Mouse (Mus musculus): ENCODE results near the gene Olfr1512. TPM values are rescaled to one million over a fixed set of nuclear protein-coding genes. Genes with fewer than 3 reads are reported as not detected.
A peak's percentile ranks its signal among the peaks of the same experiment; 100 is the strongest.

Gene Olfr1512
- polyA plus RNA-seq, 1 experiment from 2014 or later: not detected

DNA sequence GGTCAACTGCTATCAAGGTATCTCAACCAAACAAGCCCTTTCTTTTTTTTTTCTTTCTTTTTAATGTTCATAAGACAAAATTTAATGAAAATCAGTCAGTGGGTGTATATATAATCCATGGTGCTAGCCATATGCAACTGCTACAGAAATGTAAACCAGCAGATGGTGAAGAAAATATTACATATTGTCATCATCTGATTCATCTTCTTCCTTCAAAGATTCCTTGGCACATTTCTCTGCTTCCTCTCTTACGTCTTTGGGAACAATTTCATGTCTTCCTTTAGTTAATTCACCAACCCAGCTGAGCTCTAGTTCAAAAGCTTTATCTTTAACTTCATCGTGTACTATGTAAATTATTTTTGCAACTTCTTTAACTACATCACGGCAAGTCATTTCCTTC, 10.2 kb downstream of the Olfr1512 start:
- no peak overlapping the region for H3K4me2 ChIP-seq (replicated peaks; ENCODE audit: low read depth)
- no peak overlapping the region for H3K27ac ChIP-seq (ENCODE audit: low read depth, low read length)
- 87% methylated on average over 3 of the region's 3 CpGs for WGBS
- no peak overlapping the region for H3K4me3 ChIP-seq (ENCODE audit: low read depth, low read length)
- H3K4me1 ChIP-seq (replicated peaks; ENCODE audit: control insufficient read depth, insufficient read depth, low read length): no peaks in the 10 kb centered on the region
- no peaks in the 10 kb centered on the region for H3K36me3 ChIP-seq (ENCODE audit: control insufficient read depth, insufficient read depth)
- H3K9ac ChIP-seq (ENCODE audit: low read depth, low read length): no peak overlapping the region
- H3K27me3 ChIP-seq (replicated peaks; ENCODE audit: control insufficient read depth, insufficient read depth, low read length): no peaks in the 10 kb centered on the region
- TF ChIP-seq CTCF (IDR thresholded peaks at IDR 0.05; ENCODE audit: low read depth): no peak
- H3K9me3 ChIP-seq (ENCODE audit: control insufficient read depth): no peaks in the 10 kb centered on the region
- ATAC-seq: no peak

DNA sequence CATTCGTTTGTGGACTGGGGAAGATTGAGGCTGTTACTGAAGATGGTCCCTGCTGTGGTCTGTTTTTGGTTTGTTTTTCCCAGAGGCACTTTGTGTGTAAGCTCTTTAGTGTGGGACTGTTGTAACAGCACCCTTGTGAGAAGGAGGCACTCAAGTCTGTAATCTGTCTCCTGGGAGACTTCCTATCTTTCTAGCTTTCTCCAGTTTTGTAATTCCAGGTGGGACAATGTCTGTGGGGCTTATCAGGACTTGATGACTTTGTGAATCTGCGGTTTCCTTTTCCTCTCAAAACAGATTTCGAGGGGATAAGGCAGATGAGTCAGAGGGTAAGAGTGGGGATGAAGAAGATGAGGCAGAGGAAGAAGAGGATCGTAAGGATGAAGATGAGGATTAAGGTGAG, 22.7 kb downstream of the Olfr1512 start, which contains the start of gene Olfr1513:
TSS of gene Olfr1513 (minus strand) at position 101 of the 400 bp plus-strand sequence.
- WGBS: 56% methylated on average over 4 of the region's 4 CpGs
- ATAC-seq: no peak

DNA sequence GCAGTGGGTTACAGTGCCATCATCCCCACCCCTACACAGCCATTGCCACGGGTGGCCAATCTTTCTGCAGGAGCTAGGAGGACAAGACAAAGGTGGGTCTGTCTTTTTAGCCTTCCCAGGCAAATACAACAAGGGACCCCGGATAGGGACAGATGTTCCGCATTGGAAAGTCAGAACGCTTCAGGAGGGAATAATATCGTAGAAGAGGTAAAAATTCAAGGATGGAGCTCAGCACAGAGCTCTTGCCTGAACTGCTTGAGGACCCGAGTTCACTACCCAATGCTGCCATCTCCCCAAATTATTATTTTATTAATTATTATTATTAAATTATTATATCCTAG, 39.5 kb downstream of the Olfr1512 start:
- H3K9ac ChIP-seq (ENCODE audit: low read depth, low read length): no peak overlapping the region
- no peak overlapping the region for H3K4me2 ChIP-seq (replicated peaks; ENCODE audit: low read depth)
- WGBS: 67% methylated on average over 6 of the region's 6 CpGs
- ATAC-seq: no peak
- H3K4me3 ChIP-seq (ENCODE audit: low read depth, low read length): no peak overlapping the region
- no peaks in the 10 kb centered on the region for H3K4me1 ChIP-seq (replicated peaks; ENCODE audit: control insufficient read depth, insufficient read depth, low read length)
- no peak for TF ChIP-seq CTCF (IDR thresholded peaks at IDR 0.05; ENCODE audit: low read depth)
- H3K36me3 ChIP-seq (ENCODE audit: control insufficient read depth, insufficient read depth): no peaks in the 10 kb centered on the region
- H3K27ac ChIP-seq (ENCODE audit: low read depth, low read length): no peak overlapping the region
- H3K9me3 ChIP-seq (ENCODE audit: control insufficient read depth): no peaks in the 10 kb centered on the region
- H3K27me3 ChIP-seq (replicated peaks; ENCODE audit: control insufficient read depth, insufficient read depth, low read length): no peaks in the 10 kb centered on the region

More for the DNA sequence above, 22.7 kb downstream of the Olfr1512 start, which contains the start of gene Olfr1513:
- no peaks in the 10 kb centered on the region for H3K9me3 ChIP-seq (ENCODE audit: control insufficient read depth)
- H3K4me2 ChIP-seq (replicated peaks; ENCODE audit: low read depth): no peak within 1 kb of the TSS
- no peaks in the 10 kb centered on the region for H3K36me3 ChIP-seq (ENCODE audit: control insufficient read depth, insufficient read depth)
- TF ChIP-seq CTCF (IDR thresholded peaks at IDR 0.05; ENCODE audit: low read depth): no peak
- no peak within 1 kb of the TSS for H3K9ac ChIP-seq (ENCODE audit: low read depth, low read length)
- H3K4me1 ChIP-seq (replicated peaks; ENCODE audit: control insufficient read depth, insufficient read depth, low read length): no peaks in the 10 kb centered on the region
- no peaks in the 10 kb centered on the region for H3K27me3 ChIP-seq (replicated peaks; ENCODE audit: control insufficient read depth, insufficient read depth, low read length)
- H3K4me3 ChIP-seq (ENCODE audit: low read depth, low read length): no peak within 1 kb of the TSS
- no peak within 1 kb of the TSS for H3K27ac ChIP-seq (ENCODE audit: low read depth, low read length)

DNA sequence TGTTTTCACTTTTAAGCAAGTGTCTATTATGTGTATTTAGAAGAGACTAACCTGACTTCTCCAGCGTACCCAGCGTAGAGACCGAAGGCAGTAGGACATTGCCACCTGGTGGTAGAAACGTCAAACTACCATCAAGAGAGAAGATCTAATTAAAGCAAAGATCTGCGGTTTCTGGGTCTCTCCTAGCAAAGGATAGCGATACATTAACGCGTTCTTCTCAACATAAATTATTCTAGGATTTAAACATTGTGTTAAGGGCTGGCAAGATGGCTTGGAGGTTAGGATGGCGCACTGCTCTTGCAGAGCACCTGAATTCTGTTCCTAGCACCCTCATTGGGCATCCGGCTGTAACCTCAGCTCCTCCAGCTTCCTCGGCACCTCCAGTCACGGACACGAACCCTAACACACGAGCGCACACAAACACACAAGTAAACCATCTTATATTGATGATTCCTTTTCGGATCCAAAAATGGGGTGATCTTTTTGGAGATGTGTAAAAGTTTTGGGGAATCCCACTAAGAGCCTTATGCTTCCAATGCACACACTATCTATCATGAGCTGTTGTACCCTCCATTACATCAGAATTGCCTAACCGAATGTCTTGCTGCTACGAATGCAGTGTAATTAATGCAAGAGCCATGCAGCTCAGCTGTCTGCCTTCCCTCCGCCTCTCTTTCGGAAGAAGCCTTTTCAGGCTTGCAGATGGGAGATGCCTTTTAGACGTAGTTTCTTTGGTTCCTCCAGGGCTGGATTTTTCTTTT, 40.0 kb downstream of the Olfr1512 start:
- WGBS: 25% methylated on average over 21 of the region's 21 CpGs
- no peaks in the 10 kb centered on the region for H3K9me3 ChIP-seq (ENCODE audit: control insufficient read depth)
- H3K4me2 ChIP-seq (replicated peaks; ENCODE audit: low read depth): no peak overlapping the region; the same call in 1 of the 2 replicates
- H3K36me3 ChIP-seq (ENCODE audit: control insufficient read depth, insufficient read depth): no peaks in the 10 kb centered on the region
- H3K9ac ChIP-seq (ENCODE audit: low read depth, low read length): no peak overlapping the region
- peak; percentile 95 for TF ChIP-seq CTCF (IDR thresholded peaks at IDR 0.05; ENCODE audit: low read depth)
- H3K4me3 ChIP-seq (ENCODE audit: low read depth, low read length): no peak overlapping the region
- no peak overlapping the region for H3K27ac ChIP-seq (ENCODE audit: low read depth, low read length)
- H3K4me1 ChIP-seq (replicated peaks; ENCODE audit: control insufficient read depth, insufficient read depth, low read length): no peaks in the 10 kb centered on the region
- H3K27me3 ChIP-seq (replicated peaks; ENCODE audit: control insufficient read depth, insufficient read depth, low read length): no peaks in the 10 kb centered on the region
- no peak for ATAC-seq

DNA sequence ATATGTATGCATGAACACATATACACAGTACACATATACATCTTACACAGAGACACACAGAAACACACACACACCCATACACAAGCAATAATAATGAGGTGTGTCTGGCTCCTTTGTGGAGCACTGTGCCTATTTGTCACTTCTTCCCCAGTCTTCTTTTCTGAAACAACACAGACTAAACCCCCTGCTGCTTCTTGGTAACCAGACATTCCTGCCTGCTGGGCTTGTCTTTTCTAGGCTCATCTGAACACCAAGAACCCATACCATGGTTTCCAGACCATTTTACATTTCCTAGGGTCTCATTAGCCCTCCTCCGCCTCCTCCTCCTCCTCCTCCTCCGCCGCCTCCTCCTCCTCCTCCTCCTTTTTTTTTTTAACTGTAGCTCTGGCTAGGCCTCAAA, 46.8 kb downstream of the Olfr1512 start:
- peaks cover 25% of the 10 kb centered on the region; the same call in 1 of the 2 replicates for H3K27me3 ChIP-seq (replicated peaks; ENCODE audit: control insufficient read depth, insufficient read depth, low read length)
- no peak for TF ChIP-seq CTCF (IDR thresholded peaks at IDR 0.05; ENCODE audit: low read depth)
- no peaks in the 10 kb centered on the region for H3K9me3 ChIP-seq (ENCODE audit: control insufficient read depth)
- no peak overlapping the region for H3K27ac ChIP-seq (ENCODE audit: low read depth, low read length)
- no peaks in the 10 kb centered on the region for H3K36me3 ChIP-seq (ENCODE audit: control insufficient read depth, insufficient read depth)
- H3K9ac ChIP-seq (ENCODE audit: low read depth, low read length): no peak overlapping the region
- H3K4me3 ChIP-seq (ENCODE audit: low read depth, low read length): no peak overlapping the region
- WGBS: 81% methylated on average over 3 of the region's 3 CpGs
- ATAC-seq: no peak
- no peaks in the 10 kb centered on the region for H3K4me1 ChIP-seq (replicated peaks; ENCODE audit: control insufficient read depth, insufficient read depth, low read length)
- H3K4me2 ChIP-seq (replicated peaks; ENCODE audit: low read depth): no peak overlapping the region

DNA sequence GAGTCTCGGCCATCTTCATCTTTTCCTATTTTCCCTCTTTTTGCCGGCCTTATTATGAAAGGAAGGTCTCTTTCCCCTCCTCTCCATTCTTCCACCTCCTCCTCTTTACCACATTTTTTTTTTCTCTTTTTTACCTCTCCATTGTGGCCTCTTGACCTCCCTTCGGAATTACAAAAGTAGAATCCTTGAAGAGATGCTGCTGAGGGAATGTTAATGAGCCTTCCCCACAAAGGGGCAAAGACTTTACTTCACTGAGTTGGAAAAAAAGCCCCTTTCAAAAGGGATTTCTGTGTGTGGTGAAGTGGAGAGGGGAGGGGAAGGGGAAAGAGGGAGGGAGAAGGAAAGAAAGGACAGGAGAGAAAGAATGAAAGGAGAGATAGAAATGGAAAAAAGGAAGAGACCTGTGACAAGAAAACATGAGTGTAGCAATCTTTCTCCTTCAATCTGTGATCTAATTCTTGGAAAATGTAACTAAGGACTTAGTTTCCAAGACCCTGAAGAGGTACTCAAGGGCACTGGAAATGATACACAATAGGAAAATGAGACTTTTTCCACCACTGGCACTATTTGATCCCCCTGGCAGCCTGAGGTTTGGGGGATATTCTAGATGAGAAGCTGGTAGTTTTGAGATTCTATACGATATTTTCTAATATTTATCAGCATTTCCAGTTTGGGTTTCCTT, 47.8 kb downstream of the Olfr1512 start:
- TF ChIP-seq CTCF (IDR thresholded peaks at IDR 0.05; ENCODE audit: low read depth): no peak
- Histone ChIP-seq H3K27me3 (replicated peaks; ENCODE audit: control insufficient read depth, insufficient read depth, low read length) (peaks cover 31% of the 10 kb centered on the region; the same call in 1 of the 2 replicates), H3K9me3 (ENCODE audit: control insufficient read depth) (no peaks in the 10 kb centered on the region), H3K27ac (ENCODE audit: low read depth, low read length) (no peak overlapping the region), H3K4me1 (replicated peaks; ENCODE audit: control insufficient read depth, insufficient read depth, low read length) (no peaks in the 10 kb centered on the region), H3K9ac (ENCODE audit: low read depth, low read length) (no peak overlapping the region), H3K36me3 (ENCODE audit: control insufficient read depth, insufficient read depth) (no peaks in the 10 kb centered on the region), H3K4me2 (replicated peaks; ENCODE audit: low read depth) (no peak overlapping the region), H3K4me3 (ENCODE audit: low read depth, low read length) (no peak overlapping the region)
- WGBS: 34% methylated on average over 4 of the region's 4 CpGs
- no peak for ATAC-seq

All from intestine, postnatal 0 days (tissue).